Mouse (Mus musculus): ENCODE measurements around the gene Erp29.

Gene Erp29

GRCm38 (mm10) chr5:121449976-121450375 is 2.3 kb downstream of the Erp29 start:
- peak; percentile 91 for DNase-seq (ENCODE audit: low read depth, low spot score)

- DNase-seq (ENCODE audit: low read depth, low spot score) = peak; percentile 53
These were observed 3.9 kb downstream of the Erp29 start for GRCm38 (mm10) chr5:121448450-121448849.

DNA sequence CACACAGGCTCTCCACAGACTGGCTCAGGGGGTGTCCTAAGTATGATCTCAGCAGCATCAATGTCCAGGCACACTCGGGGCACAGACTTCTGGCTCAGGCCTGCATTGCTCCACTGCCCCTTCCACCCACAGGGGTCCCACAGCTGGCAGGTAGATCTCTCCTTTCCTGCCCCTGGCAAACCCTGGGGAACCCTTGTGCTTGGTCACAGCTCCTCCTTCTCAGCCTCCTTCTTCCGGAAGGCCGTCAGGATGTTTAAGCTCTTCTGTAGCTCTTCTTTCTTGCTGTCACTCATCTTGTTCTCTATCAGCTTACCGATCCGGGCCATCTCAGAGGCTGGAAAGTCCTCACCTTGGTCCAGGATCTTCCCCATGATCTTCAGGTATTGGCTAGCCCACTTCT is 7.4 kb downstream of the Erp29 start:
- DNase-seq (ENCODE audit: low read depth, low spot score) = no peak

DNA sequence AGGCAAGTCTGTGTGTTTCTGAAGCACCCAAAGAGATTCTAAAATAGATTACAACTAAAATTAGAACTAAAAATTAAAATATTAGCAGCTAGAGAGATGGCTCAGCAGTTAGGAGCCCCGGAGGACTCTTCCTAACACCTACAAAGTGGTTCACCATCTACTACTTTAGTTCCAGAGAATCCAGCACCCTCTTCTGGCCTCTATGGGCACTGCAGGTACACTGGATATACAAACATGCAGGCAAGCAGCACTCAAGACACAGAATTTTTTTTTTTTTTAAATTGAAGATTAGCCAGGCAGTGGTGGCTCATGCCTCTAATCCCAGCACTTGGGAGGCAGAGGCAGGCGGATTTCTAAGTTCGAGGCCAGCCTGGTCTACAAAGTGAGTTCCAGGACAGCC is 8.8 kb downstream of the Erp29 start:
- DNase-seq (ENCODE audit: low read depth, low spot score) = peak; percentile 79

DNA sequence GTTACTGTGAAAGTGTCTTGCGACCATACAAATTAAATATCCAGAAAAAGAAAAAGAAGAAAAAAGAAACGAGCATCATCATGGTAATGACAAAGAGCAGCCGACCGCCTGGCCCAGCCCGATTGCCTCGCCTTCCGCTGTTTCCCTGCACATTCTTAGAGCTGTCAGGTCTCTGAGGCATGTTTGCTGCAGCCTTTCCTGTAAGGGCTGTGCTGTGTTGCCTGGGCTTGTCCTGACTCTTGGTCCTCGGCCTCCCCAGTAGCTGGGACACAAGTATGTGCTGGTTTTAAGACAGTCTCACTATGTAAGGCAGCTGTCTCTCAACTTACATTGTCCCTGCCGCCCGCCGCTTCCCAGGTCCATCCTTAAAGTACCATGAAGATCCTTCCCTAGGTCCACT is 13.6 kb downstream of the Erp29 start:
- no peak for DNase-seq (ENCODE audit: low read depth, low spot score)

- DNase-seq (ENCODE audit: low read depth, low spot score) = no peak
These were observed 14.2 kb downstream of the Erp29 start for GRCm38 (mm10) chr5:121438131-121438530.

DNA sequence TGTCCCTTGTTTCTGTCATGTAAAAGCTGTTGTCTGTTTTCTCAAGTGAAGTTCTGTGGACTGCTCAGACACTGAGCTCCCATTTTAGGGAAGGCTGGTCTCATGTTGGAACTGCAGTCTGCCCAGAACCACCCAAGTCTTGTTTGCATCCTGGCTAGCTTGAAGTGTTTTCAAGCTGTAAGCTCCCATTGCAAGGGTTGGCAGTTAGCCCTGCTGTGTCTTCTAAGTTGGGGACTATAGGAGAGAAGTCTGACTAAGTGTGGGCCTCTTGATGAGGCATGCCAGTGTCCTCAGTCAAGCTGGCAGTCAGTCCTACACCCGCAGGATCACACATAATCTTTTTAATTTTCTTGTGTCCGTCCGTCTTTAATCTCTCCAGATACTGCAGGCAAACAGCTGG is 23.4 kb downstream of the Erp29 start:
- DNase-seq (ENCODE audit: low read depth, low spot score) = no peak

- DNase-seq (ENCODE audit: low read depth, low spot score) = no peak
These were observed 29.0 kb downstream of the Erp29 start for GRCm38 (mm10) chr5:121423297-121423696.

- no peak for DNase-seq (ENCODE audit: low read depth, low spot score)
These were observed 29.5 kb downstream of the Erp29 start for GRCm38 (mm10) chr5:121422787-121423186.

DNA sequence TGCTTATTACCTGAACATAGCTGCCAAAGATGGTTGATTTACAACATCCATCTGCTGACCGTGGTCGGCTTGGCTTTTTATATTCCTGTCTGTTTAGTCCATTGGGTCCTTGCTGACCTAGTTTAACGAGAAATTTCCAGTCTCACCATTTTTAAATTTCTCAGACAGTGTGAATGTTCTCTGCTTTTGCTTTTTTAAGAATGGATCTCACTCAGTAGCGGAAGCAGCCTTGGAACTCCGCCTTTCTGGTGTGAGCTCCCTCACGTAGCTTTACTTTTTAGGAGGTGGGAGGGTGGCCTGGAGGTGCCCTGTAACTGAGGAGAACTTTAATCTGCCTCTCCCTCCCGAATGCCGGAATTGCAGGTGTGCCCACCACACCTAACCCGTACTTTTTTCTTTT is 31.6 kb downstream of the Erp29 start:
- no peak for DNase-seq (ENCODE audit: low read depth, low spot score)

DNA sequence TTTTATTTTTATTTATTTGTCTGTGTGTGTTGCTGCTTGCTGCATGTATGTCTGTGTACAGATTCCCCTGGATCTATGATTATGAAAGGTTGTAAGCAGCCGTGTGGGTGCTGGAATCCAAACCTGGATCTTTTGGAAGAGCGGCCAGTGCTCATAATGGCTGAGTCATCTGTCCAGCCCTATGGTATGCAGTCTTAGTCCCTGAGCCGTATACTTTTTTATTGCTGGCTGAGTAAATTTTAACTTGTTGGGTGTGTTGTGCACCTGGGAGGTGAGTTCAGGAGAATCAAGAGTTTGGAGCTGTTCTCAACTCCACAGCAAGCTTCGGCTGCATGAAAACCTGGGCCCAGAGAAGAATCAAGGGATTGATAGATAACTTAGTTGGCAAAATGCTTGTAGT is 41.3 kb downstream of the Erp29 start:
- DNase-seq (ENCODE audit: low read depth, low spot score) = no peak

DNA sequence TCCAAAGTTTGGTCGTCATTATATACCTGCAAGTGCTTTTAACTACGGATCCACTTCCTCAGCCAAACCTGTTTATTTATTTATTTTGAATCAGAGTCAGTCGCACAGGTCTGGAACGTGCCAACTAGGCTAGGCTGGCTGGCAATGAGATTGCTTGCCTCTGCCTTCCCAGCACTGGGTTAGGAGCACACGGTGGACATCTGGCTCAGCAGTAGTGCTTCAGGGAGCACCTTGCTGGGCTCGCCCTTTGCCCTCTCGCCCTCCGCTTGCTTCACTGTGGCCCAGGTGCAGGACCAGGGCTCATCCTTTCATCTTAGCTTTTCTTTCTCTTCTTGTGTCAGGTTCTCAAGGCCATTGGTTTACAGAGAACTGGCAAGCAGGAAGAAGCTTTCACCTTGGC is 44.5 kb downstream of the Erp29 start:
- DNase-seq (ENCODE audit: low read depth, low spot score) = no peak

GRCm38 (mm10) chr5:121400849-121401248 is 51.5 kb downstream of the Erp29 start:
- peak; percentile 49 for DNase-seq (ENCODE audit: low read depth, low spot score)

GRCm38 (mm10) chr5:121400064-121400463 is 52.2 kb downstream of the Erp29 start:
- peak; percentile 72 for DNase-seq (ENCODE audit: low read depth, low spot score)

GRCm38 (mm10) chr5:121399540-121399939 is 52.8 kb downstream of the Erp29 start:
- DNase-seq (ENCODE audit: low read depth, low spot score) = peak; percentile 61

DNA sequence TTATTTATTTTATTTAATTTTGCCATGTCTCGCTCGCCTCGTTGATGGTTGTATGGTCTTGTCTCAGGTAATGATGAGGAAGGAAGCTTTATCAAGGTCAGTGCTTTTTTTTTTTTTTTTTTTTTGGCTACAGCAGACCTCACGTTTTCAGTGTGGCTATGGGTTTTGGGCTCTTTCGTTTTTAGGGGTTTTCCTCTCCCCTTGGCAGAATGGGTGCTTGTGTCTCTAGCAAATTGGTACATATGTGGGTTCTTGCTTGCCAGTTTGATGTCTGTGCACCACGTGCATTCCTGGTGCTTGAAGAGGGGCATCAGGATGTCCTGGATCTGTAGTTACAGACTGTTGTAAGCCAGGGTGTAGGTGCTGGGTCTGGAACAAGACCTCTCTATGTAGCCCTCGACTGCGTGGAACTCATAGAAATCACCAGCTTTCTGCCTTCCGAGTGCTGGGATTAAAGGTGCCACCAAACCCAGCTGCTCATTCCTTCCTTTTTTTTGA is 53.3 kb downstream of the Erp29 start:
- peak; percentile 32 for DNase-seq (ENCODE audit: low read depth, low spot score)

DNA sequence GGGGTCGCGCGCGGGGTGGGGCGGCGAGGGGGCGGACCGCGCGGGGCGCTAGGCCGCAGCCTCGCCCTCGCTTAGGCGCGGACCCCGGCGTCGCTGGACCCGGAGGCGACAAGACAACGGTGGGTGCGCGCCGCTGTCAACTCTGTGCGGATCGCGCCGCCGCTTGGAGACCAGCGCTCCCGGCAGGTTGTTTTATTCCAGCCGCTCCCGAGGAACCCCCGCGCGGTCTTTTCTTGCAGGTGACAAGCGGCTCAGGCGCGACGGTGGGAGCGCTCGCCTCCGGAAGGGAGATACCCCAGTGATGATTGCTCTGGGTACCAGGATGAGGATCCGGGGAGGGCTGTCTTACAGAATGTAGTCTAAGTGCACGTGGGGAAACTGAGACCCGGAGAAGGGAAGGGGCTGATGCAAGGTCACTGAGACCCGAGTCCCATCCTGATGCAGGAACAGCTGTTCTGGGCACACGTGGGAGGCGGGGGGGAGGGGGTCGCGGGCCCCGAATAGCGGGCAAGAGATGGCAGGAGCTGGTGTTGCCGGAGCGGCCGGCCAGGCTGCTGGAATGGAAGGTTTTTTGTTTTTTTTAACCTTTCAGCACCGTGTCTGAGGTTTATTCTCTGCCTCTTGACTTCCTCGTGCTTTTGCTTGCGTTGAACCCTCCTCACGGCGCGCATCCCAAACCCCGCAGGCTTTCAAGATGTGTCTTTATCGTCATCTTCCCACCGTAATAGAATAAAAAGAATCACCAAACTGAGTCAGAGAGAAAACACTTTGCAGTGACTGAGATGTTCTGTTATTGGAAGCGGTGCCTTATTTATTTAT is 54.0 kb downstream of the Erp29 start:
- peak; percentile 50 for DNase-seq (ENCODE audit: low read depth, low spot score)

DNA sequence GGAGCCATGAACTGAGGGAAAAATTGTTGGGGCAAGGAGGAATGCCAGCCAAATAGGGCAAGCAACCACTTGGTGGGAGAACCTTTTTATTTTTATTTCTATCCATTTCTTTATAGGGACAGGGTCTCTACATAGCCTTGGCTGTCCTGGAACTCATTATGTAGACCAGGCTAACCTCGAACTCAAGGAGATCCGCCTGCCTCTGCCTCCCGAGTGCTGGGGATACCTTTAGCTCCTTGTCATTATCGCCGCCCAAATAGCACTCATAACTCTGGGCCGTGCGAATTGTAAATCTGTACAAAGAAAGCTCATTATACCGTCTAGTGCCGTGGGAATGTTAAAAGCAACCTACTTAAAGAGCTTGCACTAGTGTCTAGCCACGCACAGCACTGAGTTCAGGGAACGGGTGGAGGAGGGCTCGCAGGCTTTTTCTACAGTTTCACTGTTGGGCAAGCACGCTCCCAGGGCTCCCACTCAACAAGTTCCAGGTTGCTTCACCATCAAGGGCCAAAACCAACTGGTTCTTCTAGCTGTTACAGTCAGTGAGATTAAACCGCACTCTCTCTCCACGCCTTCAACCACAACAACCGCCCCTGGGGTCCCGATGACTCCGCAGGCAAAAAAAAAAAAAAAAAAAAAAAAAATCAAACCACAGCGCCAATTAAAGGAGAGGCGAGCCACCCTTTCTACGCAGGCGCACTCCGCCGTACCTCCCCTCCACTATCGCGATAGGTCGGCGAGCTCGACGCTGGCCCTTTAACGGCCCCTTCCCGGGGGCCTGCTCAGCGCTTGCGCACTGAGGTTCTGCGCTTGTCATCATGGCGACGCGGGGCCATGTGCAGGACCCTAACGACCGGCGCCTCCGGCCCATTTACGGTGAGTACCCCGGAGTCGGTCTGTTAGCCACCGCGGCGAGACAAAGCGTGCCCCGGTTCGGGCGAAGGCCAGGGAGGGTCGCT is 54.8 kb downstream of the Erp29 start, which contains the start of gene Naa25:
TSS of gene Naa25 (plus strand) at position 750 of the 959 bp plus-strand sequence.
- DNase-seq (ENCODE audit: low read depth, low spot score) = peak; percentile 99

DNA sequence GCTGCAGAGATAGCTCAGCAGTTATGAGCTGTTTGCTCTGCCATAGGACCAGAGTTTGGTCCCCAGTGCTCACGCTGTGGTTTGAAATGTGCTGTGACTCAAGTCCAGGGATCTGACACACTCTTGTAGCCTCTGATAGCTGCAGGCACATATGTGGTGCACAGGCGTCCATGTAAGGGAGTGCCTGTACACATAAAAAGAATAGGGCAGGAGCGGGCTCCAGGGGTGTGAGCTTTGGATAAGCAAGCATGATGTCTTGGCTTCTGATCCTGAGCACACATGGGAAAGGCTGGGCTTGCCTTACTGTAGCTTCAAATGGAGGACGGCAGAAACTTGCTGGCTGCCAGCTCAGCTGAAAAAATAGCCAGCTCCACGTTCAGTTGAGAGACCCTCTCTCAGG is 56.7 kb downstream of the Erp29 start:
- DNase-seq (ENCODE audit: low read depth, low spot score) = no peak

GRCm38 (mm10) chr5:121393402-121393801 is 58.9 kb downstream of the Erp29 start:
- DNase-seq (ENCODE audit: low read depth, low spot score) = no peak

DNA sequence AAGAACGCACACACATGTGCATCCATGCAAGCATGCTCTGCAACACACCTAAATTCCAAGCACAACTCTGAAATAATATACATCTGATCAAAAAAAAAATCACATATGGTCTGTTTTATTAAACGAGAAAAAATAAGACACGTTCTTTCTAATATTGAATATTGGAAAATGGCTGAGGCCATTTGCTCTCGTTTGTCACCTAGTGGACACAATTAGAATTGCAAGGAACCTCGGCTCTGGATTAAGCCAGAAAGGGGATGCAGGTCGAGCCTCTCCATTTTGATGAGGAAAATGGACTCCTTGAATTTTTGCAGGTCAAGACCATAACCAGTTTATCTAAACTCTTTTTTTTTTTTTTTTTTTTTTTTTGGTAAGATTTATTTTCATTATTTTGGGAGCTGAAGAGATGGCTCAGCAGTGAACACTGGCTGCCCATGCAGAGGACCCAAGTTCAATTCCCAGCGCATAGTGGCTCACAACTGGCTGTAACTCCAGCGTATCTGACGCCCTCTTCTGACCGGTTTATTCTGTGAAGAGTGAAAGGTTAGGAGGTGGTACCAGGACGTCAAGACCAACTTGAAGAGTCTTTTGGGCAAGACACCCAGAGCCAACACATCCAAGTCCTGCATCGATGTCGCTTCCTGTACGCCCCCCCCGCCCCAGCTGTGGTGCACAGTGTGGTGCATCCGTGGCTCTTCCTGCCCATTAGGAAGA is 59.5 kb downstream of the Erp29 start:
- DNase-seq (ENCODE audit: low read depth, low spot score) = peak; percentile 76

- peak; percentile 68 for DNase-seq (ENCODE audit: low read depth, low spot score)
These were observed 62.6 kb downstream of the Erp29 start for GRCm38 (mm10) chr5:121389691-121390090.

All from 3T3-L1 (cell line).